Mouse (Mus musculus) erythroblast, embryonic 14.5 days (primary cell): Measurements from ENCODE around the gene Abi1. TPM values are rescaled to one million over a fixed set of nuclear protein-coding genes. Genes with fewer than 3 reads are reported as not detected.

Experiments used
- H3K27me3 ChIP-seq: 2 replicates; pipeline ENCODE4 v1.6.1; 2012; ENCODE audit warnings: inconsistent platforms; ENCODE audit not compliant: control insufficient read depth
- H3K36me3 ChIP-seq: 2 replicates; pipeline ENCODE4 v1.6.1; 2012; ENCODE audit warnings: mild to moderate bottlenecking, inconsistent platforms; ENCODE audit not compliant: control insufficient read depth
- H3K4me1 ChIP-seq: 2 replicates; pipeline ENCODE4 v1.6.1; 2012; ENCODE audit warnings: inconsistent platforms; ENCODE audit not compliant: control insufficient read depth
- H3K4me3 ChIP-seq: replicated peaks from 2 replicates; pipeline ENCODE3; 2012; ENCODE audit warnings: moderate library complexity, mild to moderate bottlenecking, inconsistent platforms
- H3K9me3 ChIP-seq: 2 replicates; pipeline ENCODE4 v1.6.1; 2012; ENCODE audit warnings: low read length, inconsistent platforms, mixed read lengths; ENCODE audit not compliant: control insufficient read depth
- GATA1 ChIP-seq: IDR thresholded peaks from 2 replicates; pipeline ENCODE4 v1.6.1; 2012; ENCODE audit warnings: low read length, inconsistent platforms, mixed read lengths
- TAL1 ChIP-seq: IDR thresholded peaks from 3 replicates; pipeline ENCODE4 v1.6.1; 2012; ENCODE audit warnings: low read length, inconsistent platforms, mixed read lengths
- polyA plus RNA-seq: library from polyadenylated mRNA; stranded (reverse); fragments of >175 nt; gene quantifications from 2 replicates; pipeline ENCODE4 v1.2.3, GENCODE M21; 2012

Abi1 gene
- polyA plus RNA-seq, 1 experiment: 2.4 TPM

GRCm38 (mm10) chr2:23039082-23040000 lies 700 bp downstream of the Abi1 start:
- peaks cover 31% of the 10 kb centered on the region for H3K4me1 ChIP-seq
- TF ChIP-seq GATA1 (no peak), TAL1 (no peak)
- no peaks in the 10 kb centered on the region for H3K27me3 ChIP-seq
- peaks cover 3% of the 10 kb centered on the region for H3K36me3 ChIP-seq
- no peaks in the 10 kb centered on the region for H3K9me3 ChIP-seq
- H3K4me3 ChIP-seq: peak overlapping the region; percentile 100

GRCm38 (mm10) chr2:23035467-23035866 lies 4.6 kb downstream of the Abi1 start:
- Histone ChIP-seq H3K4me1 (peaks cover 40% of the 10 kb centered on the region), H3K4me3 (no peak overlapping the region), H3K36me3 (peaks cover 29% of the 10 kb centered on the region), H3K27me3 (no peaks in the 10 kb centered on the region), H3K9me3 (no peaks in the 10 kb centered on the region)
- no peak for TF ChIP-seq TAL1
- TF ChIP-seq GATA1: no peak

GRCm38 (mm10) chr2:23034692-23035435 lies 5.2 kb downstream of the Abi1 start:
- H3K4me3 ChIP-seq: no peak overlapping the region
- peaks cover 32% of the 10 kb centered on the region for H3K36me3 ChIP-seq
- peaks cover 39% of the 10 kb centered on the region for H3K4me1 ChIP-seq
- no peaks in the 10 kb centered on the region for H3K27me3 ChIP-seq
- no peak for TF ChIP-seq GATA1
- no peak for TF ChIP-seq TAL1
- no peaks in the 10 kb centered on the region for H3K9me3 ChIP-seq

DNA sequence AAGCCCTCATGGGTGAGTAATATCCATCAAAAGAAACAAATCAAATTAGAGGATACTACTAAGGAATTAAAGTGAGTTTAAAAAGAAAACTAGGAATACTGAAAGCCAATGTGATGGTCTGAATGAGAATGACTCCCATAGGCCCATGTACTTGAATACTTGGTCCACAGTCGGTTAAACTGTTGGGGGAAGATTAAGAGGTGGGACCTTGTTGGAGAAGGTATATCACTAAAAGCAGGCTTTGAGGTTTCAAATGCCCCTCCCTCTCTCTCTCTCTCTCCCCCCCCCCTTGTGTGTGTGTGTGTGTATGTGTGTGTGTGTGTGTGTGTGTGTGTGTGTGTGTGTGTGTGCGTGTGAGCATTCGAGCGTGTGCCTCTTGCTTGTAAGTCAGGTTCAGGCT lies 9.4 kb downstream of the Abi1 start:
- peaks cover 29% of the 10 kb centered on the region for H3K4me1 ChIP-seq
- no peaks in the 10 kb centered on the region for H3K27me3 ChIP-seq
- no peak for TF ChIP-seq GATA1
- TF ChIP-seq TAL1: no peak
- H3K36me3 ChIP-seq: peaks cover 44% of the 10 kb centered on the region
- H3K9me3 ChIP-seq: no peaks in the 10 kb centered on the region
- no peak overlapping the region for H3K4me3 ChIP-seq

DNA sequence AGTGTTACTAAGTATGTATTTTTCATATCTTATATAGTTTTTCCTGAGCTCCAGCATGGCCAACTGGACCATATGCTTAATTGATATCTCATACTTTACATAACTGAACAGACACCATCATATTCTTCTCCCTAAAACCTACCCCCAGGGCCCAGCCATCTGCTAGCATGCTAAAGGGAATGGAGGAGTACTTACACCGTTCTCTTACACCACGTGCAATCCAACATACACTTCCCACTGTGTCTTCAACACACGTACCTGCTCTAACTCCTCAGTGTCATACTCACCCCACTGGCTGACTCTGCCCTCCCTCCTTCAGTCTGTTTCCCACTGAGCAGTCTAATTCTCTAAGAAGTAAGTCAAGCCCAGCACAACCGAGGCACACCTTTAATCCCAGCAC lies 11.2 kb downstream of the Abi1 start:
- peaks cover 24% of the 10 kb centered on the region for H3K4me1 ChIP-seq
- no peaks in the 10 kb centered on the region for H3K27me3 ChIP-seq
- no peak overlapping the region for H3K4me3 ChIP-seq
- no peaks in the 10 kb centered on the region for H3K9me3 ChIP-seq
- peaks cover 41% of the 10 kb centered on the region for H3K36me3 ChIP-seq
- TF ChIP-seq TAL1: no peak
- no peak for TF ChIP-seq GATA1

DNA sequence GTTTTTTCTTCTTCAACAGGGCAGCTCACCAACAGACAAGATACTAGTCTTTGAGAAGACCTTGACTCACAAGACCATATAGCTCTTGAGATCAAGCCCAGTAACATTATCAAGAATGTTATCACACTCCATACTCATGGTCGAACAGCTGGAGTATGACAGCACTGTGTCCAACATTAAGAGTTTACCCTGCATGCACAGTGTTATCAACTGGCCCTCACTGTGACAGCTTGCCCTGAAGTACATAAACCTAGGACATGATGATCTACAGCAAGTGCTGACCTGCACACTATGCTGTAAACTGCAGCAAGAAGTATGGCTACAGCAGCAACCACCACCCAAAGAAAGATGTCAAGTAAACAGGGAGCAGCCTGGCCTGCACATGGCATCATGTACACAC lies 13.7 kb downstream of the Abi1 start:
- no peak for TF ChIP-seq TAL1
- no peak for TF ChIP-seq GATA1
- no peaks in the 10 kb centered on the region for H3K9me3 ChIP-seq
- H3K36me3 ChIP-seq: peaks cover 27% of the 10 kb centered on the region
- H3K4me3 ChIP-seq: no peak overlapping the region
- H3K27me3 ChIP-seq: no peaks in the 10 kb centered on the region
- peaks cover 35% of the 10 kb centered on the region for H3K4me1 ChIP-seq

DNA sequence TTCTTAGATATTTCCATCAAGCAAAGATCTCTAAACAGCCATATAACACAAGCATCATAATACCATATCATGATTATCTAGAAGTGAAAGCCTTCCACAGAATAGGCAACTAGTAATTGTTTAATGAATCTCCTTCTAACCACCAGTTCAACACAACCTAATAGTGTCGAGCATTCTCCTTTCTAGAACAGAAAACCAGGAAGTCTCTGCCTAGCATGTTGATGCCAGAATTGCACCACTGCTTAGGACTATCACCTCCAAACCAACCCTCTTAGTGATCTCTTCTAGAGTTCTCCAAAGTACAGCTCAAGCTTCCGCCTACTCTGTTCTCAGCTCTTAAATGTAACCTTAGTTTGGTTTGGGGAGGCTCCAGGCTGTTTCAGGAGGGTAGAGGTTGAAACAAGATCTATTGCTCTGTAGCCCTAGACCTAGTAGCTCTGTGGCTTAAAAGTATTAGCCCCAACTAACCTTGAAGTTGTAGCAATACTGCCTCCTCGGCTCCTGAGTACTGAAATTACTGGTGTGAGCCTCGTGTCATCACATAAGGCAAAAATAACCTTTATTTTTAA lies 16.2 kb downstream of the Abi1 start:
- Histone ChIP-seq H3K9me3 (peaks cover 2% of the 10 kb centered on the region; the same call in 1 of the 2 replicates), H3K4me1 (peaks cover 40% of the 10 kb centered on the region), H3K4me3 (no peak overlapping the region), H3K27me3 (no peaks in the 10 kb centered on the region), H3K36me3 (peaks cover 16% of the 10 kb centered on the region)
- TF ChIP-seq TAL1 (no peak), GATA1 (no peak)

DNA sequence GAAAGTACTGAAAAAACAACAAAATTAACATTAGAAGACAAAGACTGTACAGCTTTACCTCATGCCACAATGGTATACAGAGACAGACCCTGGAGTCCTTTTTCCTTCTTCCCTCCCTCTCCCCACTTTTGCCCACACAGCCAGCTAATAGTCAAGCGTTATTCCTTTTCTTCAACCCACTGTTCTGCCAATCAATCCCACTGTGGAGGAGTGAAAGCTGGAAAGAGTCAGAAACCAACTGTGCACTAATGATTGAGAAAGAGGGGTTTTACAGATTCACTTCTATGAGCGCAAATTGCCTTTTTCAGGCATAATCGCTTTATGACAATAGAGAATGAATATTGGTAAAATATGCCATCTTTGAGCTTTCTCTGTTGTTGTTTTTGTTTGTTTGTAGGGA lies 17.0 kb downstream of the Abi1 start:
- H3K27me3 ChIP-seq: no peaks in the 10 kb centered on the region
- H3K4me1 ChIP-seq: peaks cover 40% of the 10 kb centered on the region
- H3K4me3 ChIP-seq: no peak overlapping the region
- peaks cover 2% of the 10 kb centered on the region; the same call in 1 of the 2 replicates for H3K9me3 ChIP-seq
- TF ChIP-seq GATA1: no peak
- peaks cover 15% of the 10 kb centered on the region for H3K36me3 ChIP-seq

- H3K4me1 ChIP-seq: peaks cover 33% of the 10 kb centered on the region
- peaks cover 2% of the 10 kb centered on the region; the same call in 1 of the 2 replicates for H3K9me3 ChIP-seq
- no peak overlapping the region for H3K4me3 ChIP-seq
- H3K36me3 ChIP-seq: peaks cover 10% of the 10 kb centered on the region
- H3K27me3 ChIP-seq: no peaks in the 10 kb centered on the region
- TF ChIP-seq GATA1 (no peak), TAL1 (no peak)
Observed at GRCm38 (mm10) chr2:23021721-23022120, 18.3 kb downstream of the Abi1 start.
